Mouse (Mus musculus): ENCODE measurements around the gene Mfsd5.

The Mfsd5 gene

DNA sequence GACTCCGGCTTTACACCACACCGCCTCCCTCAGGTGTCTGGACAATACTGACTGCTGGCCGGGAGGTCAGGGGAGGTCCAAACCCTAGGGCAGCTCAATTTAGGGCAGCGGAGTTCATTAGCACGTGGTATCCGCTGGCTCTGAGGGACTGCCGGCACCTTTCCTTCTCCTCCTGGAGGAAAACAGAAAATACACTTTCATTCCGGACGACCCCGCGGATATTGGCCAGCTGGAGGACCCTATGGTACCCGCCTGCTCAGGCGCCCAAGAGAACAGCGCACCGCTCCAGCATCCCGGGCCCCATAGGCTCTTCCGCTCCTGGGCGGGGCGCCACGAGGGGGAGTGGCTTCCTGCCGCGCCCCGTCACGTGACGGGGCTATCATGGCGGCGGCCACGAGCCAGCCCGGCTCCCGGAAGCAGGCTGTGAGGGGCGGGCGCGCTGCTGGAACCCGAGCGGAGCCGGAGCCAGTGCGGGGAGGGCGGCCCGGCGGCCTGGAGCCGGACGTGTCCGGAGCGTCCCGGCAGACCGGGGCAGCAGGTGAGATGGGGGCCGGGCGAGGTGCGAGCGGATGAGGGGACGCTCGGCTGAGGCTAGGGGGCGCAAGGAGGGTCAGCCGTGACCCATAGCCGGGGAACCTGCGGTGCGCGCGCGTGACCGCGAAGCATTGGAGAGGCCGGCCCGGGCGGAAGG lies at the start of gene Mfsd5:
Gene Mfsd5, plus strand, starts transcription at position 363 of the 691 bp plus-strand sequence.
- DNase-seq (ENCODE audit: low read depth, low spot score): peak; percentile 74

GRCm38 (mm10) chr15:102230408-102231321 lies 48.6 kb upstream of the Mfsd5 start:
- no peak for DNase-seq (ENCODE audit: low read depth, low spot score)

GRCm38 (mm10) chr15:102231748-102232147 lies 47.5 kb upstream of the Mfsd5 start, which contains the start of gene Itgb7:
Gene Itgb7, minus strand, starts transcription at chr15:102231944.
- DNase-seq (ENCODE audit: low read depth, low spot score): no peak

- DNase-seq (ENCODE audit: low read depth, low spot score): no peak
Observed at GRCm38 (mm10) chr15:102232764-102233163, 46.5 kb upstream of the Mfsd5 start.

GRCm38 (mm10) chr15:102233896-102234295 lies 45.4 kb upstream of the Mfsd5 start:
- no peak for DNase-seq (ENCODE audit: low read depth, low spot score)

GRCm38 (mm10) chr15:102235371-102236027 lies 43.8 kb upstream of the Mfsd5 start:
- no peak for DNase-seq (ENCODE audit: low read depth, low spot score)

GRCm38 (mm10) chr15:102238543-102239259 lies 40.6 kb upstream of the Mfsd5 start:
- no peak for DNase-seq (ENCODE audit: low read depth, low spot score)

DNA sequence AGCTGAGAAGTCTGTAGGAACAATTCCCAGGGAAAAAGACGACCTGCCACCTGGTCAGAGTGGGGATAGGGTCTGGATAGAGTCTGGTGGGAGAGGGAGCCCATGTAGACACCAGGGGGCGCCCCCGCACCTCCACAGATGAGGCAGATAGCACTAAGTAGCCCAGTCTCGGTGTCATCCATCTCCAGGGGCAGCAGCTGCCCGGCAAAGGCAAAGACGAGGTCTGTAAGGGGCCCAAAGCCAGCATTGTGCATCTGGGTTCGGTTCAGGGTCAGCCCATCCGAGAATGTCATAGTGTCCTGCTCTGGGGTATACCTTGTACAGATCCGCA lies 40.0 kb upstream of the Mfsd5 start:
- peak; percentile 50 for DNase-seq (ENCODE audit: low read depth, low spot score)

GRCm38 (mm10) chr15:102239851-102240250 lies 39.4 kb upstream of the Mfsd5 start:
- no peak for DNase-seq (ENCODE audit: low read depth, low spot score)

GRCm38 (mm10) chr15:102240607-102241006 lies 38.6 kb upstream of the Mfsd5 start:
- no peak for DNase-seq (ENCODE audit: low read depth, low spot score)

GRCm38 (mm10) chr15:102242404-102243228 lies 36.6 kb upstream of the Mfsd5 start:
- DNase-seq (ENCODE audit: low read depth, low spot score): no peak

DNA sequence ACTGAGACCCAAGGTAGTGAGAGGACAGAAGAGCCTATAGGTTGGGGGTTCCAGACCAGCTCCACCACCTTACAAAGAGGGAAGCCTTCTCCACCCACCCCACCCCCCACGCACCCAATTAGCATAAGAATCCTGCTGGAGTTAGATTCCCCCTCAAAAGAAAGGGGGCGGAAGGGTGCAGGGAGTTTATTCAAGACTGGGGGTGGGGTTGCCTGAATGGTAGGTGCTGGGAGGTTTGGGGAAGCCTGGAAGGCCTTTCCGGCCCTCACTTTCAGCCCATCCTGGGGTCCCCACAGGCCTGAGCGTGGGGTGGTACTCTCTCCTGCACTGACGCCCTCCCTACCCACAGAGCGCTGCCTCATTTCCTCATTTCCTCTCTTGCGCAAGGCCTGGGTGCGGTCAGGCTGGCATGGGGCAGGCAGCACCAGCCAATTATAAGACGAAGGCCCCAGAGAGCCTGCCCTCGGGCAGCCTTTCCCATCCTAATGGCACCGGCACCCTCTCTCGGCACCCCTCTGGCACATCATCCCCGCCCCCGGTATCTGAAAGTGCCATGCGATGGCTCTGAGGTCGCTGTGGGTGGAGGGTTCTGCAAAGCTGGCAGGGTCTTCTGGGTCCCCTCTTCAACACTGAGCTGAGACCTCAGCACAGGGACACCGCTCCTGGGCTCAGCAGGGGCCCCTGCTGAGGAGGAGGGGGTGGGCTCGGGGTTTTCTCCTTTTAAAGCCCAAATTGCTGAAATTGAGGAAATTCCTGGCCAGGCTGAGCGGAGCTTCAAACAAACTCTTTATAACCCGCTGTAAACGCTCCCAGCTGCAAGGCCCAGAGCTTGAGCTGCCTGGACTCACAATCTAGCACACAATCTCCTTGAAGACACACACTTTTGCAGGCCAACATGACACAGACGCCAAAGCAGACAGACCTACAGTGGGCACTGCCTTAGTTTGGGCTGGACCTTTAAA lies 35.7 kb upstream of the Mfsd5 start:
- DNase-seq (ENCODE audit: low read depth, low spot score): no peak

DNA sequence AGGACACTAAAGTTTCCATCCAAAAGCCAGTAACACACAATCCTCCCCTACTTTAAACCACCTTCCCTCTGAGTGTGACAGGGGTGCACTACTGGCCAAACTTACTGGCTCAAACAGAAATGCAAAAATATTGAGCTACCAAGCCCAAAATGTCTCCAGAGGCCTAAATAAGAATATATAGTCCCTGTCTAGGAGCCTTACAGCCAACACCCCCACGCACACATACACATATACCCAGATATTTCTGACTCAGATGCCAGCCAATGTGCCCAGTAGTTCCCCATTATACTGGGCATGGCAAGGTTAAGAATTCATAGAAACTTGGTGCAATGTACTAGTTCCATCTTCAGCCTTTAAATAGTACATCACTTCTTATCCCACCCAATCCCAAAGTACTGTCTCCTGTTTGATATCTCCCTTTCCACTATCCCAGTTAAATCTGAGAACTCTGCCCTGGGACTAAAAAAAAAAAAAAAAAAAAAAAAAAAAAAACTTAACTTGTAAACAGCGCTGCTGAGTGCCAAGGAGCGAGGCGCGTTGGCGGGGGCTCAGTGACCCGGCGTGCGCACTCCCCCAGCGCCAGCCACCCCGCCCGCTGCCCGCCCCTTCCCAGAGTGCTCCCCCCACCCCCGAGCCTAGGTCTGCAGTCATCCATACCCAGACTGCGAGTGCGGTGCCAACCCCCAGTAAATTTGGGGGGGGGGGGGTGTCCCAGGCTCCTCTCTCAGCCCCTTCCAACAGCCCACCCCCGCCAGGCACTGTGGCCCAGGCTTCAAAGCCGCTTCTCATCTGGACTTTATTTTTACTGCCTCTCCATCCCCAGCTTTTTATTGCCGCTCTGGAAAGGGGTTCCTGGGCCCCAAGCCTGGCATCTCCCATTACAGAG lies 34.7 kb upstream of the Mfsd5 start:
- no peak for DNase-seq (ENCODE audit: low read depth, low spot score)

- DNase-seq (ENCODE audit: low read depth, low spot score): no peak
Observed at GRCm38 (mm10) chr15:102245461-102245881, 33.8 kb upstream of the Mfsd5 start.

DNA sequence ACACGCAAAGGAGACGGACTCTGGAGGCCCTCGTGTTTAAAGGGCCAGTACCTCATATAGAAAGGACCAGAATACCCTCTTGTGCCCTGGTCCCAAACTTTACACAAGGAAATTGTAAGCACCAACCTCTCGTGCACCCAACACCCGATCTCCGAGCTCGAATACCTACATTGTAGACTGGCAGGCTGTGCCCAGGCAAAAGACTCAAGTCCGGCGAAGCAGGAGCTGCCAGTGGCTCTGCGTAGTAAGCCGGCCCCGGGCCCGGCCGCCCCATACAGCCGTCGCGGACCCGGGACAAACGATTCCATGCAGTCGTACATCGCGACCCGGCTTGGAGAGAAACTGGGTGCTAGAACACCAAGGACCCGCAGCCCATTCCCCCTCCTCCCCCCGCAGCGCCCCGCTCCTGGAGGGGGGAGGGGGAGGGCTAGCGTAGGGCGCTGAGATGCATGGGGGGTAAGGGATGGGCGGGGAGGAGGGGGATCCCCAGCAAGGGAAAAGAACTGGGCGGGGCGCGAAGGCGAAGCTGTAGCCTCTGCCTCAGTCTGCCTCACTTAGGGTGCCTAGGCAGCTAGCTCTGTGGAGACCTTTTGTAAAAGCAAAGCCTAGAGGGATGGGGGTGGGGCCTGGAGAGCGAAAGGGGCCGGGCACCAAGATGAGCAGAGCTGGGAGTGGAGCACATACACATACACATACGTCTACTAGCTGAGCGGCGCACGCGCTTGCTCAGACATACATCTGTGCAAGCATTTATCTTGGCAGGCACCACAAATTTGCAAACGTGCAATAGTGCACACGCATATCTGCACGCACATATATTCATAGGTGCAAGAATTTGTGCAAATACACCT lies 33.1 kb upstream of the Mfsd5 start:
- no peak for DNase-seq (ENCODE audit: low read depth, low spot score)

GRCm38 (mm10) chr15:102246866-102247251 lies 32.4 kb upstream of the Mfsd5 start:
- DNase-seq (ENCODE audit: low read depth, low spot score): peak; percentile 79

DNA sequence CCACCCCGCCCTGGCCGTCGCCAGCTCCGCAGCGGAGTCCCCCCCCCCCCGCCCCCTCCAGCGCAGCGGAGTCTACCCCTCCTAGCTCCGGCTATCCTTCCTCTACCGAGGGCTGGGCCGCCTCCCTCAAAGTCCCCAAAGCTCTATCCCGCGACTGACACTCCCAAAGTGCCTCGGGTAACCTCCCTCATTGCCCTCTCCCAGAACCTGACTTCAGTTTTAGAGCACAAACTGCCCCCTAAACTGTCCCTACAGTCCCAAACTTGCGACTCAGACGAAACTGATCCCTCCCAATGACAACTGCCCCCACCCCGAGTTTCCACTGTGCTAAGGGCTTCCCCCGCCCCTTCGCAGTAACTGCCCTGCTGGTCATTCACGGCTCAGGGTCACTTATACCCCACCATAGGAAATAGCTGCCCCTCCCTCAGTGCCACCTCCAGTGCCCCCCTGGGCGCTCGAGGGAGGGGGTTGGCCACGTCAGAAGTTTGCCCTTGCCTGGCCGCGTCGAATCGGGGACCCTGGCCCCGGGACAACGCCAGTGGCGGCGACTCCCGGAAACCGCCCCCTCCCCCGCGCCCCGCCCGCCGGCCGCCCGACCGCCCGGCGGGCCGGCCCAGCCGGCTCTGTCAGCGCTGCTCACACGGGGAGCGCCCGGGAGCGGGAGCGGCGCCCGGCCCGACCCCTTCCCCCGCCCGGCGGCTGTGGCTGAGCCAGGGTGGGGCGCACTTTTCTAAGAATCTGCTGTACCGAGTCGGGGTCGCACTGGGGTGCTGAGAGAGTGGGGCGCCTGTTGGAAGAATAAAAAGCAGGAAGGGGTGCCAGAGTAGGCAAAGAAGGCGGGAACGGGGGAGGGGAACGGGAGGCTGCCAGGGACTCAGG lies 31.8 kb upstream of the Mfsd5 start:
- no peak for DNase-seq (ENCODE audit: low read depth, low spot score)
